Mouse (Mus musculus) cerebellum, postnatal 4 days (tissue): ENCODE measurements around the gene Slc35g2.

ENCODE experiments used
- DNase-seq, 2 experiments: peaks; one replicate each; pipeline ENCODE4 v3.0.0; 2022; ENCODE audit warnings: low spot score in 2 of 2, mixed read lengths in 1 of 2

Gene Slc35g2

DNA sequence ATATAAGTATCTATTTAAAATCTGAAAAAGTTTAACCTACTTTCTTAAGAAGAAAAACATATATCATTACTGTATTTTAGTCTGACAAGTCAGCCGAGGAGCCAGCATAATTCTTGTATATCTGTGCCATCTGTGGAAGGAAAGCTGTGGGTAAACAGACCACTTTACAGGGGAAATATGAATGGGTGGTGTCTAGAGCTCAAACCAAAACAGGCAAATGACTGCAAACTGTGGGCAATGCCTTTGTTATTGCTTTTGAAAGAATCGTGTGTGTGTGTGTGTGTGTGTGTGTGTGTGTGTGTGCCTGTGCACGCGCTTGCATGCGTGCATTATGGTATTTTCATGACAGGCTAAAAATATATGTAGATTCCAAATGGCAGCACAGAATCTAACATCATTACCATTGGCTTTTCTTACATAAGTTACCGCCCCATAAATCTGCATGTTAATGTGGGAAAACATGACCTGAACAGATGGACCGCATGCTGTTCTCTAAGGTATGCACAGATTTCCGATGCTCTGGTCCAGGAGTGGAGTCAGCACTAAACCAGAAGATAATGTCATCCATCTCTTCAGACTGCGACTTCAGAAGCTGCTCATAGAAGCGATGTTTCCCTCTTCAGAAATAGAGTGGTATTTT is 10.5 kb downstream of the Slc35g2 start:
- DNase-seq, result no peak

GRCm38 (mm10) chr9:100558991-100559390 is 11.9 kb downstream of the Slc35g2 start:
- DNase-seq, result no peak

- DNase-seq, result no peak
Measured at GRCm38 (mm10) chr9:100558023-100558573, 12.8 kb downstream of the Slc35g2 start.

DNA sequence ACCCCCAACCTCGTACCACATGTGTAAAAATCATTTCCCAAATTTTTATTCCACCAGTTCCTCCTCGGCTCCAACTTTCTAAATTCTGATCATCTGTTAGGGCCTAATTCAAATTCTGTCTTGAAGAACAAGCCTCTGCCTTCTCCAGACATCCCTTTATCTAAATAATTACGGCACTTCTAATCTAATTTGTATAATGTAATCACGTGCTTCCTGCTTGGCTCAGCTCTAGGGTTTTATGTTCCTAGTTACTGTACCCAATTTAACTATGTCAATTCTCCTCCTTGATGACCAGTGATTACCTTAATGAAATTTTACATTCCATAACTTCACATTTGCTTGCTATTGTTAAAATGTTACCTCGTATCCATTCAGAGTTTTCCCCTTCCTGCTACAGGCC is 15.2 kb downstream of the Slc35g2 start:
- no peak for DNase-seq

DNA sequence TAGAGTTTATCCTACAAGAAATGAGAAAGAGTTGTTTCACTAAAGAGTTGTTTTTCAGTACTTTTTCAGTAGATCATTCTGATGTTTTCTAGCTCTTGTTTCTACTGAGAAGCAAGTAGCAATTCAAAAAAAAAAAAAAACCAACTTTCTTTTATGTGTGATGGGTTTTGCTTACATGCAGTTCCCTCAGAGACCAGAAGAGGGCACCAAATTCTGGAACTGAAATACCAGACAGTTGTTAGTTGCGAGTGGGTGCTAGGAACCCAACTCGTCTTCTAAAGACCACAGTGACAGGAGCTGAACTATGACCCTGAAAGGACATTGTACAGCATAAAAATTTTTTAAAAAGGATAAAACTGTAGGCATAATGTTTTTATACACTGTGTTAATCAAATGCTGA is 22.6 kb downstream of the Slc35g2 start:
- peak in 1 of 2 experiments; percentile 36 for DNase-seq

DNA sequence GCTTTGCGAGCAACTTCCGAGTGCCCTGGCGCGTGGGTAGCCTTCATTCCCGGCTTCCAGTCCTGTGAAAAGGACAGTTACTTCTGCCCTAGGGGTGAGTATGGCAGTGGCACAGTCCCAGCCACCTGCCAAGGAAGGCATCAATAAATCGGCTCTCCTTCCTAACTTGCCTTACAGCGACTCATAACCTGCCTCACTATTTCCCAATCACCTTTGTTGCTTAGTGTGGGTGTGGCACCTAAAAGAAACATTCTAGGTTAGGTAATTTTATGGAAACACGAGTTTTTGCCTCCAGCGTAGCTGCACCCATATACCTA is 24.3 kb downstream of the Slc35g2 start:
- DNase-seq, result no peak

- peak; percentile 99 to 100 for DNase-seq
Measured at GRCm38 (mm10) chr9:100545715-100546593, 24.9 kb downstream of the Slc35g2 start, which contains the start of gene Nck1. Nck1 (minus strand) TSS chr9:100546134.

- DNase-seq, result no peak
Measured at GRCm38 (mm10) chr9:100544948-100545714, 25.8 kb downstream of the Slc35g2 start.

GRCm38 (mm10) chr9:100535618-100536262 is 35.1 kb downstream of the Slc35g2 start:
- DNase-seq, result no peak

DNA sequence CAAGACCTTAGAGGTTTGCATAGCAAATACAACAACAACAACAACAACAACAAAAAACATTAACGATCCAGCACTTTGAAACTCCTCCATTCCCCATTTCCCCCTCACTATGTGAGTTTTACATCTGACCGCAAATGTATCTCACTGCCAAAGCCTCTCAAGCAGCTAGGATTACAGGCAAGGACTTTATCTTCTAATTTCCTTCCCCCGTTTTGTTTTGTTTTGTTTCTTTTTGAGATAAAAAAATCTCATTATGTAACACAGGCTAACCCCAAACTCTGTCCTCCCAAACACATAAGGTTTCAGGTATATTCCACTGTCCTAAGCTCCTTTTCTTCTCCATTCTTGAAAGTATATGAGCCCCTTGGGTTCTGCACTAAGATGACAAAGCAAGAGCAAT is 36.2 kb downstream of the Slc35g2 start:
- no peak for DNase-seq

- no peak for DNase-seq
Measured at GRCm38 (mm10) chr9:100532847-100533505, 37.9 kb downstream of the Slc35g2 start.

DNA sequence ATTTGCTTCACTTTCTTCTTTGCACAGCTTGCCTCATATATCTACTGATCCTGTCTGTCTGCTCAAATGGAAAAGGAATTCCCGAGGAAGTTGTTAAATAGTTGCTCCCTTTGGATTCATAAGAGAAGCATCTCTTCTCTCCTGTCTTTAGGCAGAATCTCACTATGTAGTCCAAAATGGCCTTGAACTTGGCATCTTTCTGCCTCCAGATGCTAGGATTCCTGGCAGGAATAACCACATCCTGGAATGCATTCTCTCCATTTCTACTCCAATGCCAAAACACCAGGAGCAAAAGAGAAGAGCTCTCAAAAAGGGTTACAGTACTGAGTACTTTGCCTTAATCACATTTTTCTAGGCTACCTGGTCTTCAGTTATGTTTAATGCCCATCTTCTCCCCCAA is 39.6 kb downstream of the Slc35g2 start:
- DNase-seq, result no peak

- DNase-seq, result no peak
Measured at GRCm38 (mm10) chr9:100525225-100525624, 45.7 kb downstream of the Slc35g2 start.

GRCm38 (mm10) chr9:100522029-100522428 is 48.9 kb downstream of the Slc35g2 start:
- DNase-seq, result no peak

- peak in 1 of 2 experiments; percentile 39 for DNase-seq
Measured at GRCm38 (mm10) chr9:100520586-100520985, 50.3 kb downstream of the Slc35g2 start.

DNA sequence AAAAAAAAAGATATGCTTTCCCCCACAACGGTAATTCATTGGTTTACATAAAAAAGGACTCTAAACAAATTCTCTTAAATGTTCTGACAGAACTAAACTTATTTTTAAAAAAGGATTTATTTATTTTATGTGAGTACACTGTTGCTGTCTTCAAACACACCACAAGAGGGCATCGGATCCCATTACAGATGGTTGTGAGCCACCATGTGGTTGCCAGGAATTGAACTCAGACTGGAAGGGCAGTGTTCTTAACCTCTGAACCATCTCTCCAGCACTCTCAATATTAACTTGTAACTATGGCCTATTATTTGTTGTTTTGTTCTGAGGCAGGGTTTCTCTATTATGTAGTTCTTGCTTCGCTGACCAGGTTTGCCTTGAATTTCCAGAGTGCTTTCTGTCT is 50.9 kb downstream of the Slc35g2 start:
- DNase-seq, result no peak

DNA sequence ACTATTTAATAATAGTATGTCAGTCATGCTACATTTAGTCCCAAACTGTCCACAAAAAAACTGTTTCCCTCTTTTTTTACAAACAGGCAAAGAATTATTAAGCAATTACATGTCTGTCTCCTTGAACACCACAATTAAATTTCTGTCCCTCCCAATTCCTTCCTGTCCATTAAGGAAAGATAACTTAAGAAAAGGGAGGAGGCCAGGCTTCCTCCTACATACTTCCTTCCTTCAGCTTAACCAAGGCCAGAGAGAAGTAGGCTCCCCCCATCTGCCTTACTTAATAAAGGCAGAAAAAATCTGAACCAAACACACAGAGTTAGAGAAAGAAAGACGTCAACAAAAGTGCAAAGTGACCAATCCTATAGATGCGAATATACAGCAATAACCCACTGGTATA is 63.3 kb downstream of the Slc35g2 start:
- DNase-seq, result no peak

- no peak for DNase-seq
Measured at GRCm38 (mm10) chr9:100506652-100507051, 64.2 kb downstream of the Slc35g2 start.

- DNase-seq, result no peak
Measured at GRCm38 (mm10) chr9:100505498-100505897, 65.4 kb downstream of the Slc35g2 start.
